Mouse (Mus musculus) liver, embryonic 14.5 days (tissue): ENCODE data around the gene Agpat2.

Experiments used
- CTCF ChIP-seq: IDR thresholded peaks from 2 replicates; pipeline ENCODE4 v1.5.1; 2016; ENCODE audit warnings: antibody characterized with exemption, low read depth, control low read depth
- EP300 ChIP-seq: IDR thresholded peaks from 2 replicates; pipeline ENCODE4 v1.6.1; 2016; ENCODE audit warnings: antibody characterized with exemption, low read depth

GRCm38 (mm10) chr2:26580751-26581150, 23.5 kb downstream of the Agpat2 start:
- no peak for TF ChIP-seq EP300
- TF ChIP-seq CTCF, result no peak
